Mouse (Mus musculus): ENCODE results near the gene Ngf.

Gene Ngf

DNA sequence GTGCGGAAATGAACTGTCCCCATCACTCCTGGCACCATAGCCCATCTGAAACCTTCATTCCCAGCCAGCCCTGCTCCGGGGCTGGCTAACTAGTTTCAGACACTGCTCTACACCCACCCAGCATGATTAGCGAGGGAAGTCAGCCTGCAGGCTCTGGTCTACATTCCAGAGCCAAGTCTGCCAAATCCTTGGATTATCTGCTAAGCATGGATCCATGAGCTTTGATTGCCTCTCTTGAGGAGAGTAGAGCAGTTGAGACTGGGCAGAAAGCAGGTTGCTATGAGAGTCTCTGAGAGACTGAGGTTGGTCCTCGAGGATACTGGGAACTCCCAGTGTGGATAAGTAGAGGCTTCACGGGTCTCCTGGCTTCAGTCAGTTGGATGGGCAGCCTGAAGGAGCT lies 51.3 kb downstream of the Ngf start:
- Histone ChIP-seq H3K27me3 (ENCODE audit: insufficient read depth, low read length) (no peaks in the 10 kb centered on the region; the same call in 1 of the 2 replicates), H3K4me1 (replicated peaks; ENCODE audit: low read depth, low read length) (no peaks in the 10 kb centered on the region), H3K36me3 (ENCODE audit: insufficient read depth, low read length) (no peaks in the 10 kb centered on the region), H3K4me3 (replicated peaks; ENCODE audit: low read length) (no peak overlapping the region), H3K9me3 (ENCODE audit: low read length) (peaks cover 11% of the 10 kb centered on the region)
- no peak for TF ChIP-seq NANOG (IDR thresholded peaks at IDR 0.05; ENCODE audit: borderline replicate concordance, low read length)
- no peak for TF ChIP-seq POU5F1 (IDR thresholded peaks at IDR 0.05; ENCODE audit: borderline replicate concordance, low read length)
- TF ChIP-seq CTCF (conservative IDR thresholded peaks at IDR 0.05; ENCODE audit: low read length) = no peak

DNA sequence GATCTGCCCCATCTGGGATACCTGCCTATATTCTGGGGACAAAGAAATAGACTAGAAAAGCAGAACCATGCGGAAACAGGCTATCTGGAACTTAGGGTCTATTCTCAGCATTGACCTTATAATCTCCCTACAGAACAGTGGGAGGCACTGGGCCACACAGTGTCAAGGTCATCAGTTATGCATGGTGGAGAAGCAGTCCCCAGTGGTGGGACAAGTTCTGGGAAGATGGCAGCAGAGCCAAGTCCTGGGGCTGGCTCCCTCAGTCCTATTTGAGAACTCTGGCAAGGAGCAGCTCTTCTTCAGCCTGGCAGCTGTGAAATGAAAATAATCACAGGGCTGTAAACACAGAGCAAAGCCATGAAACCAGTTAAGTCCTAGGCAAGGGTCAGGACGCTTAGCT lies 54.0 kb downstream of the Ngf start:
- H3K9me3 ChIP-seq (ENCODE audit: low read length) = peaks cover 11% of the 10 kb centered on the region
- no peaks in the 10 kb centered on the region for H3K4me1 ChIP-seq (replicated peaks; ENCODE audit: low read depth, low read length)
- TF ChIP-seq POU5F1 (IDR thresholded peaks at IDR 0.05; ENCODE audit: borderline replicate concordance, low read length) = no peak
- no peak for TF ChIP-seq CTCF (conservative IDR thresholded peaks at IDR 0.05; ENCODE audit: low read length)
- no peak for TF ChIP-seq NANOG (IDR thresholded peaks at IDR 0.05; ENCODE audit: borderline replicate concordance, low read length)
- H3K36me3 ChIP-seq (ENCODE audit: insufficient read depth, low read length) = no peaks in the 10 kb centered on the region
- peaks cover 3% of the 10 kb centered on the region; the same call in 1 of the 2 replicates for H3K27me3 ChIP-seq (ENCODE audit: insufficient read depth, low read length)
- no peak overlapping the region for H3K4me3 ChIP-seq (replicated peaks; ENCODE audit: low read length)

- H3K27me3 ChIP-seq (ENCODE audit: insufficient read depth, low read length) = peaks cover 3% of the 10 kb centered on the region; the same call in 1 of the 2 replicates
- no peaks in the 10 kb centered on the region for H3K4me1 ChIP-seq (replicated peaks; ENCODE audit: low read depth, low read length)
- H3K4me3 ChIP-seq (replicated peaks; ENCODE audit: low read length) = no peak overlapping the region
- H3K9me3 ChIP-seq (ENCODE audit: low read length) = peaks cover 11% of the 10 kb centered on the region
- no peaks in the 10 kb centered on the region for H3K36me3 ChIP-seq (ENCODE audit: insufficient read depth, low read length)
- TF ChIP-seq POU5F1 (IDR thresholded peaks at IDR 0.05; ENCODE audit: borderline replicate concordance, low read length) (no peak), CTCF (conservative IDR thresholded peaks at IDR 0.05; ENCODE audit: low read length) (no peak), NANOG (IDR thresholded peaks at IDR 0.05; ENCODE audit: borderline replicate concordance, low read length) (no peak)
Observed at GRCm38 (mm10) chr3:102524951-102525350, 55.2 kb downstream of the Ngf start.

- Histone ChIP-seq H3K4me1 (replicated peaks; ENCODE audit: low read depth, low read length) (no peaks in the 10 kb centered on the region), H3K27me3 (ENCODE audit: insufficient read depth, low read length) (peaks cover 3% of the 10 kb centered on the region; the same call in 1 of the 2 replicates), H3K9me3 (ENCODE audit: low read length) (peaks cover 11% of the 10 kb centered on the region), H3K4me3 (replicated peaks; ENCODE audit: low read length) (no peak overlapping the region), H3K36me3 (ENCODE audit: insufficient read depth, low read length) (no peaks in the 10 kb centered on the region)
- TF ChIP-seq POU5F1 (IDR thresholded peaks at IDR 0.05; ENCODE audit: borderline replicate concordance, low read length) = no peak
- TF ChIP-seq NANOG (IDR thresholded peaks at IDR 0.05; ENCODE audit: borderline replicate concordance, low read length) = no peak
- no peak for TF ChIP-seq CTCF (conservative IDR thresholded peaks at IDR 0.05; ENCODE audit: low read length)
Observed at GRCm38 (mm10) chr3:102525856-102526255, 56.1 kb downstream of the Ngf start.

DNA sequence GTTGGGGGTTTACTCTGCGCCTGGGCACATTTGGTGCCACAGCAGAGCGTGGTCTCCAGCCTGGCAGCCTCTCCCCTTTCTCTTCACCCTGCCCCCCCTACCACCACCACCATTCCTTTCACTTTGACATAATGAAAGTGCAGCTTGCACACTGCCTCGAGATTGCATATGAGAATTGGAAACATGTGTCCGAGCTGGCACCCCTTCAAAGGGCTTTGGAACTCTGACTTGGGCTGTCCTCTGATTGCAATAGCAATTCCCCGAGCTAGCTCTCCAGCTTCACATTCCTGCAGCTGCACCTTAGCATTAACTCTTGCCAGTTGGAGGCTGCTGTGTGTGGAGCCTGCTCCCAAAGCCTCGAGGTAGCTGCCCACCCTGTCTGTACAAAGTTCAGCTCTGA lies 56.8 kb downstream of the Ngf start:
- H3K9me3 ChIP-seq (ENCODE audit: low read length) = peaks cover 11% of the 10 kb centered on the region
- peaks cover 3% of the 10 kb centered on the region; the same call in 1 of the 2 replicates for H3K27me3 ChIP-seq (ENCODE audit: insufficient read depth, low read length)
- no peaks in the 10 kb centered on the region for H3K36me3 ChIP-seq (ENCODE audit: insufficient read depth, low read length)
- TF ChIP-seq POU5F1 (IDR thresholded peaks at IDR 0.05; ENCODE audit: borderline replicate concordance, low read length) (no peak), CTCF (conservative IDR thresholded peaks at IDR 0.05; ENCODE audit: low read length) (no peak), NANOG (IDR thresholded peaks at IDR 0.05; ENCODE audit: borderline replicate concordance, low read length) (no peak)
- H3K4me3 ChIP-seq (replicated peaks; ENCODE audit: low read length) = no peak overlapping the region
- H3K4me1 ChIP-seq (replicated peaks; ENCODE audit: low read depth, low read length) = no peaks in the 10 kb centered on the region

- H3K4me1 ChIP-seq (replicated peaks; ENCODE audit: low read depth, low read length) = peaks cover 8% of the 10 kb centered on the region; the same call in 1 of the 2 replicates
- H3K4me3 ChIP-seq (replicated peaks; ENCODE audit: low read length) = no peak overlapping the region
- H3K36me3 ChIP-seq (ENCODE audit: insufficient read depth, low read length) = no peaks in the 10 kb centered on the region
- H3K27me3 ChIP-seq (ENCODE audit: insufficient read depth, low read length) = no peaks in the 10 kb centered on the region
- H3K9me3 ChIP-seq (ENCODE audit: low read length) = peaks cover 7% of the 10 kb centered on the region
- TF ChIP-seq CTCF (conservative IDR thresholded peaks at IDR 0.05; ENCODE audit: low read length) (no peak), NANOG (IDR thresholded peaks at IDR 0.05; ENCODE audit: borderline replicate concordance, low read length) (no peak), POU5F1 (IDR thresholded peaks at IDR 0.05; ENCODE audit: borderline replicate concordance, low read length) (no peak)
Observed at GRCm38 (mm10) chr3:102534744-102535143, 65.0 kb downstream of the Ngf start.

GRCm38 (mm10) chr3:102543646-102544045 lies 73.9 kb downstream of the Ngf start:
- H3K36me3 ChIP-seq (ENCODE audit: insufficient read depth, low read length) = no peaks in the 10 kb centered on the region
- no peaks in the 10 kb centered on the region for H3K27me3 ChIP-seq (ENCODE audit: insufficient read depth, low read length)
- no peak overlapping the region for H3K4me3 ChIP-seq (replicated peaks; ENCODE audit: low read length)
- no peaks in the 10 kb centered on the region for H3K4me1 ChIP-seq (replicated peaks; ENCODE audit: low read depth, low read length)
- no peak for TF ChIP-seq POU5F1 (IDR thresholded peaks at IDR 0.05; ENCODE audit: borderline replicate concordance, low read length)
- TF ChIP-seq CTCF (conservative IDR thresholded peaks at IDR 0.05; ENCODE audit: low read length) = no peak
- no peak for TF ChIP-seq NANOG (IDR thresholded peaks at IDR 0.05; ENCODE audit: borderline replicate concordance, low read length)
- H3K9me3 ChIP-seq (ENCODE audit: low read length) = no peaks in the 10 kb centered on the region

DNA sequence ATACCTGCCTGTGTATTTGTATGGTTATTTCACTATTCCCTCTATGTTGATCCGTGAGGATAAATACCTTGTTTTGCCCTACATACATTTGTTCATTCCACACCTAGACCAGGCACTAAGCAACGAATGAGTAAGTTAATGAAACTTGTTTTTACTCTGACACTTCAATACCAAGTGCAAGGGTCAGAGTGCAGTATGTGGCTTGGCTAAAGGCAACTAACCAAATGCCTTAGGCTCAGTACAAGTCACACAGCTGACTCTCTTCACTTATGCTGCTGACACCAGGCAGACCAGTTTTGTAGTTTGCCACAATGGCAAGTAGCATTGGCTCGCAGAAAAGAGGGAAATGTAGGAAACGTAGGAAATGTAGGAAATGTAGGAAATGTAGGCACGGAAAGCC lies 77.8 kb downstream of the Ngf start:
- TF ChIP-seq POU5F1 (IDR thresholded peaks at IDR 0.05; ENCODE audit: borderline replicate concordance, low read length) = no peak
- TF ChIP-seq CTCF (conservative IDR thresholded peaks at IDR 0.05; ENCODE audit: low read length) = no peak
- TF ChIP-seq NANOG (IDR thresholded peaks at IDR 0.05; ENCODE audit: borderline replicate concordance, low read length) = no peak
- H3K27me3 ChIP-seq (ENCODE audit: insufficient read depth, low read length) = no peaks in the 10 kb centered on the region
- no peaks in the 10 kb centered on the region for H3K36me3 ChIP-seq (ENCODE audit: insufficient read depth, low read length)
- H3K9me3 ChIP-seq (ENCODE audit: low read length) = no peaks in the 10 kb centered on the region
- no peaks in the 10 kb centered on the region for H3K4me1 ChIP-seq (replicated peaks; ENCODE audit: low read depth, low read length)
- H3K4me3 ChIP-seq (replicated peaks; ENCODE audit: low read length) = no peak overlapping the region

All from E14TG2a.4 (cell line).